Mouse (Mus musculus) embryonic facial prominence, embryonic 12.5 days (tissue): ENCODE measurements around the gene 4933402J07Rik. TPM values are rescaled to one million over a fixed set of nuclear protein-coding genes. Genes with fewer than 3 reads are reported as not detected.

Source experiments
- ATAC-seq: fragments of 200-750 bp; cut with Nextera tagmentation; 2 replicates; pipeline ENCODE4 v1.8.0; 2017; ENCODE audit not compliant: insufficient number of reproducible peaks, insufficient read depth, low FRiP score, low TSS enrichment
- H3K27ac ChIP-seq: fragments of 300-500 bp; sonication (generic); 2 replicates; pipeline ENCODE4 v1.5.1; 2016; ENCODE audit warnings: mild to moderate bottlenecking
- H3K27me3 ChIP-seq: fragments of 300-500 bp; sonication (generic); 2 replicates; pipeline ENCODE4 v1.6.1; 2016; ENCODE audit warnings: mild to moderate bottlenecking, moderate library complexity
- H3K36me3 ChIP-seq: fragments of 300-500 bp; sonication (generic); 2 replicates; pipeline ENCODE4 v1.6.1; 2016; ENCODE audit warnings: mild to moderate bottlenecking
- H3K4me1 ChIP-seq: fragments of 300-500 bp; sonication (generic); 2 replicates; pipeline ENCODE4 v1.6.1; 2016
- H3K4me2 ChIP-seq: fragments of 300-500 bp; sonication (generic); replicated peaks from 2 replicates; pipeline ENCODE4 v1.6.1; 2016; ENCODE audit warnings: mild to moderate bottlenecking, moderate library complexity
- H3K4me3 ChIP-seq: fragments of 300-500 bp; sonication (generic); 2 replicates; pipeline ENCODE4 v1.5.1; 2016; ENCODE audit warnings: mild to moderate bottlenecking
- H3K9ac ChIP-seq: fragments of 300-500 bp; sonication (generic); 2 replicates; pipeline ENCODE4 v1.6.1; 2016; ENCODE audit warnings: mild to moderate bottlenecking, moderate library complexity
- H3K9me3 ChIP-seq: fragments of 300-500 bp; sonication (generic); 2 replicates; pipeline ENCODE4 v1.6.1; 2016; ENCODE audit warnings: mild to moderate bottlenecking, moderate library complexity
- WGBS: fragments of 180-500 bp; shearing (Covaris S2); methylation state at CpG from one replicate; pipeline ENCODE4 v1.1.7; 2016; 5-methylcytosine and 5-hydroxymethylcytosine counted together
- polyA plus RNA-seq: library from polyadenylated mRNA; unstranded; fragments of >200 nt; fragmentation: Nextera tagmentation; extraction: Ambion mirVana; gene quantifications from 2 replicates; pipeline ENCODE4 v1.2.1, GENCODE M21; 2016

The 4933402J07Rik gene
- polyA plus RNA-seq, 1 experiment from 2014 or later, result not detected

GRCm38 (mm10) chr8:87629656-87630055, 66.0 kb downstream of the 4933402J07Rik start:
- no peak for ATAC-seq
- Histone ChIP-seq H3K27me3 (no peaks in the 10 kb centered on the region), H3K9ac (no peak overlapping the region), H3K36me3 (no peaks in the 10 kb centered on the region), H3K4me1 (peaks cover 5% of the 10 kb centered on the region; the same call in 1 of the 2 replicates), H3K27ac (no peak overlapping the region), H3K4me3 (no peak overlapping the region), H3K4me2 (no peak overlapping the region), H3K9me3 (no peaks in the 10 kb centered on the region)
- 44% methylated on average over 6 of the region's 6 CpGs for WGBS

DNA sequence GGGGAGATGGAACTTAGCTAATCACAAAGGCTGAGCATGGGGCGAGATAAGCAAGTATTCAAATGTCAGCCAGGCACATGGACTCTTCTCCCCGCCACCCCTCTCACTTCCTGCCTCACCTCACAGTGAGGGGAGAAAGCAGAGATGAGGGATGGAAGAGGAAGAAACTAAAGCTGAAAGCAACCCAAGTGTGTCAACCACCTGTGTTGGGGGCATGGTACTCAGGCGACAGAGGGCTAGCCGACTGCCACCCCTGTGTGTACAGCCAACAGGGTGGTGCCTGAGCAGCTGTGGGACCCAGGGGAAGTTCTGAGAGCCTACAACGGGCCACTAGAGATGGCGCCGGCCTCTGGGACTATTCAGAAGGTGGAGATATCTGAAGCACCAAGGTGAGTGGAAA, 68.1 kb downstream of the 4933402J07Rik start:
- Histone ChIP-seq H3K9ac (no peak overlapping the region), H3K4me3 (no peak overlapping the region), H3K36me3 (no peaks in the 10 kb centered on the region), H3K4me2 (no peak overlapping the region), H3K27me3 (no peaks in the 10 kb centered on the region), H3K27ac (no peak overlapping the region), H3K4me1 (peaks cover 5% of the 10 kb centered on the region; the same call in 1 of the 2 replicates), H3K9me3 (no peaks in the 10 kb centered on the region)
- no peak for ATAC-seq
- WGBS, result 79% methylated on average over 7 of the region's 7 CpGs

GRCm38 (mm10) chr8:87636226-87636742, 72.6 kb downstream of the 4933402J07Rik start:
- ATAC-seq, result no peak
- no peaks in the 10 kb centered on the region for H3K36me3 ChIP-seq
- H3K4me3 ChIP-seq, result no peak overlapping the region
- no peak overlapping the region for H3K9ac ChIP-seq
- no peaks in the 10 kb centered on the region for H3K27me3 ChIP-seq
- H3K4me1 ChIP-seq, result no peaks in the 10 kb centered on the region
- H3K4me2 ChIP-seq, result no peak overlapping the region
- H3K27ac ChIP-seq, result no peak overlapping the region
- WGBS, result 84% methylated on average over 11 of the region's 11 CpGs
- no peaks in the 10 kb centered on the region for H3K9me3 ChIP-seq

Other genes with a start within 250 kb of the 4933402J07Rik start
- 1.5 and 1.7 TPM in 2 replicates for gene Cbln1, start 91.2 kb upstream of the 4933402J07Rik start, polyA plus RNA-seq